Mouse (Mus musculus) embryonic facial prominence, embryonic 10.5 days (tissue): ENCODE measurements around the gene Krtap19-1. TPM values are rescaled to one million over a fixed set of nuclear protein-coding genes. Genes with fewer than 3 reads are reported as not detected.

Source experiments
- DNase-seq: peaks from one replicate; pipeline ENCODE4 v3.0.0-alpha.2; 2017; ENCODE audit warnings: low spot score
- H3K27ac ChIP-seq: fragments of 300-500 bp; sonication (generic); replicated peaks from 2 replicates; pipeline ENCODE4 v1.5.1; 2016; ENCODE audit warnings: mild to moderate bottlenecking
- H3K27me3 ChIP-seq: fragments of 300-500 bp; sonication (generic); replicated peaks from 2 replicates; pipeline ENCODE4 v1.6.1; 2016; ENCODE audit warnings: low read depth, mild to moderate bottlenecking; ENCODE audit not compliant: poor library complexity, severe bottlenecking
- H3K36me3 ChIP-seq: fragments of 300-500 bp; sonication (generic); replicated peaks from 2 replicates; pipeline ENCODE4 v1.6.1; 2016; ENCODE audit warnings: mild to moderate bottlenecking, moderate library complexity
- H3K4me1 ChIP-seq: fragments of 300-500 bp; sonication (generic); 2 replicates; pipeline ENCODE4 v1.6.1; 2016
- H3K4me3 ChIP-seq: fragments of 300-500 bp; sonication (generic); 2 replicates; pipeline ENCODE4 v1.5.1; 2016; ENCODE audit warnings: mild to moderate bottlenecking, moderate library complexity
- H3K9me3 ChIP-seq: fragments of 300-500 bp; sonication (generic); 2 replicates; pipeline ENCODE4 v1.6.1; 2016; ENCODE audit warnings: mild to moderate bottlenecking
- WGBS: fragments of 180-500 bp; shearing (Covaris S2); methylation state at CpG from one replicate; pipeline ENCODE4 v1.1.7; 2016; 5-methylcytosine and 5-hydroxymethylcytosine counted together
- polyA plus RNA-seq: library from polyadenylated mRNA; unstranded; fragments of >200 nt; fragmentation: Nextera tagmentation; extraction: Ambion mirVana; gene quantifications from 2 replicates; pipeline ENCODE4 v1.2.1, GENCODE M21; 2016

Gene Krtap19-1
- polyA plus RNA-seq, 1 experiment from 2014 or later = not detected

GRCm38 (mm10) chr16:88820066-88820465 lies 49.1 kb downstream of the Krtap19-1 start, which contains the start of gene Krtap15:
TSS of gene Krtap15 (plus strand) at chr16:88820215.
- Histone ChIP-seq H3K4me1 (no peaks in the 10 kb centered on the region), H3K27ac (no peak within 1 kb of the TSS), H3K27me3 (no peaks in the 10 kb centered on the region), H3K4me3 (no peak within 1 kb of the TSS), H3K36me3 (no peaks in the 10 kb centered on the region), H3K9me3 (no peaks in the 10 kb centered on the region)
- DNase-seq = no peak
- 86% methylated on average over 3 of the region's 3 CpGs for WGBS

Other genes starting within 250 kb of the Krtap19-1 start
- gene 2310079G19Rik, start 241.7 kb downstream of the Krtap19-1 start, polyA plus RNA-seq = not detected in 2 replicates
- not detected in 2 replicates for gene Krtap26-1, start 221.6 kb downstream of the Krtap19-1 start, polyA plus RNA-seq
- gene Krtap27-1, start 197.7 kb downstream of the Krtap19-1 start, polyA plus RNA-seq = not detected in 2 replicates
- gene 2310061N02Rik, start 161.4 kb downstream of the Krtap19-1 start, polyA plus RNA-seq = not detected in 2 replicates
- gene Krtap13-1, start 140.5 kb downstream of the Krtap19-1 start, polyA plus RNA-seq = not detected in 2 replicates
- not detected in 2 replicates for gene Krtap13, start 117.8 kb downstream of the Krtap19-1 start, polyA plus RNA-seq
- gene 2310034C09Rik, start 110.6 kb downstream of the Krtap19-1 start, polyA plus RNA-seq = not detected in 2 replicates
- gene 2310057N15Rik, start 95.2 kb downstream of the Krtap19-1 start, polyA plus RNA-seq = not detected in 2 replicates
- gene Gm5965, start 91.5 kb downstream of the Krtap19-1 start, polyA plus RNA-seq = not detected in 2 replicates
- not detected in 2 replicates for gene Gm20741, start 57.2 kb downstream of the Krtap19-1 start, polyA plus RNA-seq
- gene Krtap15, start 49.2 kb downstream of the Krtap19-1 start, polyA plus RNA-seq = not detected in 2 replicates
- not detected in 2 replicates for gene Krtap14, start 43.3 kb downstream of the Krtap19-1 start, polyA plus RNA-seq
- not detected in 2 replicates for gene Krtap19-2, start 4.9 kb upstream of the Krtap19-1 start, polyA plus RNA-seq
- gene Krtap19-3, start 8.6 kb upstream of the Krtap19-1 start, polyA plus RNA-seq = not detected in 2 replicates
- not detected in 2 replicates for gene Krtap19-4, start 15.7 kb upstream of the Krtap19-1 start, polyA plus RNA-seq
- gene Krtap19-5, start 27.0 kb upstream of the Krtap19-1 start, polyA plus RNA-seq = not detected in 2 replicates
- not detected in 2 replicates for gene Krtap19-9b, start 62.9 kb upstream of the Krtap19-1 start, polyA plus RNA-seq
- not detected in 2 replicates for gene Krtap16-3, start 93.5 kb upstream of the Krtap19-1 start, polyA plus RNA-seq
- gene Krtap22-2, start 141.3 kb upstream of the Krtap19-1 start, polyA plus RNA-seq = not detected in 2 replicates
- gene Gm10229, start 145.9 kb upstream of the Krtap19-1 start, polyA plus RNA-seq = not detected in 2 replicates
- not detected in 2 replicates for gene Krtap6-1, start 162.3 kb upstream of the Krtap19-1 start, polyA plus RNA-seq
- not detected in 2 replicates for gene Gm10228, start 172.1 kb upstream of the Krtap19-1 start, polyA plus RNA-seq
- not detected in 2 replicates for gene Krtap6-5, start 178.5 kb upstream of the Krtap19-1 start, polyA plus RNA-seq
- not detected in 2 replicates for gene 1110025L11Rik, start 194.6 kb upstream of the Krtap19-1 start, polyA plus RNA-seq
- gene Krtap6-3, start 214.6 kb upstream of the Krtap19-1 start, polyA plus RNA-seq = not detected in 2 replicates